Mouse (Mus musculus) brain, embryonic 14.5 days (tissue): ENCODE results near the gene Gm34302. TPM values are rescaled to one million over a fixed set of nuclear protein-coding genes. Genes with fewer than 3 reads are reported as not detected.
"Not testable (repeated sequence)": the region's sequence is repeated elsewhere in the genome, so short reads cannot be mapped to it uniquely, and the experiment has no call there.

Experiments used
- DNase-seq: peaks from one replicate; pipeline ENCODE4 v3.0.0-alpha.2; 2011; ENCODE audit warnings: low read depth
- CTCF ChIP-seq: fragments of 200-500 bp; IDR thresholded peaks from 2 replicates; pipeline ENCODE4 v1.5.1; 2012; ENCODE audit warnings: inconsistent platforms, mild to moderate bottlenecking, moderate library complexity, borderline replicate concordance; ENCODE audit not compliant: insufficient read depth, insufficient read length; ENCODE audit errors: extremely low read depth
- POLR2A ChIP-seq: fragments of 200-500 bp; IDR thresholded peaks from 2 replicates; pipeline ENCODE4 v1.6.1; 2012; ENCODE audit warnings: mild to moderate bottlenecking, inconsistent platforms, borderline replicate concordance; ENCODE audit not compliant: poor library complexity, insufficient read depth, insufficient read length, severe bottlenecking; ENCODE audit errors: extremely low read depth
- polyA plus RNA-seq: library from polyadenylated mRNA; depleted of rRNA; stranded (reverse); fragments of >200 nt; gene quantifications from 2 replicates; pipeline ENCODE4 v1.2.3, GENCODE M21; 2012; rRNA removed

Gm34302 gene
- polyA plus RNA-seq, result not detected in 2 replicates

- TF ChIP-seq CTCF, result no peak
- no peak for DNase-seq
Observed at GRCm38 (mm10) chr3:63483726-63484125, at the start of gene Gm34302. TSS of gene Gm34302 (minus strand) at chr3:63483879.

- TF ChIP-seq CTCF (no peak), POLR2A (no peak)
- DNase-seq, result peak; percentile 64
Observed at GRCm38 (mm10) chr3:63531847-63532246, 48.2 kb upstream of the Gm34302 start.

GRCm38 (mm10) chr3:63517681-63518080, 34.0 kb upstream of the Gm34302 start:
- DNase-seq, result no peak
- TF ChIP-seq POLR2A (no peak), CTCF (no peak)

- DNase-seq, result not testable (repeated sequence)
Observed at GRCm38 (mm10) chr3:63516279-63516678, 32.6 kb upstream of the Gm34302 start.

GRCm38 (mm10) chr3:63511316-63511715, 27.6 kb upstream of the Gm34302 start:
- no peak for TF ChIP-seq CTCF
- TF ChIP-seq POLR2A, result no peak
- DNase-seq, result no peak

GRCm38 (mm10) chr3:63509484-63509883, 25.8 kb upstream of the Gm34302 start:
- no peak for DNase-seq
- TF ChIP-seq CTCF (no peak), POLR2A (no peak)

GRCm38 (mm10) chr3:63508924-63509323, 25.2 kb upstream of the Gm34302 start:
- no peak for DNase-seq
- no peak for TF ChIP-seq CTCF
- no peak for TF ChIP-seq POLR2A

- no peak for TF ChIP-seq CTCF
- no peak for TF ChIP-seq POLR2A
- DNase-seq, result no peak
Observed at GRCm38 (mm10) chr3:63504433-63504832, 20.8 kb upstream of the Gm34302 start.

GRCm38 (mm10) chr3:63494625-63495382, 11.1 kb upstream of the Gm34302 start:
- no peak for DNase-seq
- no peak for TF ChIP-seq CTCF
- TF ChIP-seq POLR2A, result no peak

- DNase-seq, result peak; percentile 16
- TF ChIP-seq CTCF (no peak), POLR2A (no peak)
Observed at GRCm38 (mm10) chr3:63493563-63493962, 9.9 kb upstream of the Gm34302 start.

GRCm38 (mm10) chr3:63440426-63441125, 43.1 kb downstream of the Gm34302 start:
- DNase-seq, result no peak
- TF ChIP-seq CTCF (no peak), POLR2A (no peak)

GRCm38 (mm10) chr3:63439738-63440137, 43.9 kb downstream of the Gm34302 start:
- TF ChIP-seq CTCF, result no peak
- TF ChIP-seq POLR2A, result no peak
- no peak for DNase-seq

- no peak for DNase-seq
- TF ChIP-seq CTCF (no peak), POLR2A (no peak)
Observed at GRCm38 (mm10) chr3:63438898-63439297, 44.8 kb downstream of the Gm34302 start.

Other genes starting within 250 kb of the Gm34302 start
- 2.2 and 3.9 TPM in 2 replicates for gene Mme, start 242.3 kb downstream of the Gm34302 start, polyA plus RNA-seq